Mouse (Mus musculus): Measurements from ENCODE around the gene Ces2c.
A peak's percentile ranks its signal among the peaks of the same experiment; 100 is the strongest.
"Not testable (repeated sequence)": the region's sequence is repeated elsewhere in the genome, so short reads cannot be mapped to it uniquely, and the experiment has no call there.

The Ces2c gene

DNA sequence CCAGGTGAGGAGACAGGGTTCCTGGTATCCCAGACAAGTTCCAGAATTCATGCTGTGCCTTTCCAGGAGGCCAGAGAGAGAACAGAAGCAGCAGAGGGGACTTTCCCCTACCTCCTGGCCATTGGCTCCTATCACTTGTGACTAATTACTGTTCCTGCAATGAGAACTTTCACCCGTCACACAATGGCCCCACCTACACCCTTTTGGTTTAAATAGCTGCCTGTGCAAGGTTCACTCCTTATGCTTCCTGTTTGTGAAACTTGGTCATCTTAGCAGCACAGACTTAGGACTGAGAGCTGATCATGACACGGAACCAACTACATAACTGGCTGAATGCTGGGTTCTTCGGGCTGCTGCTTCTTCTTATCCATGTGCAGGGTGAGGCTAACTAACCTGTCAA lies at the start of gene Ces2c:
Ces2c (plus strand) TSS at position 238 of the 400 bp plus-strand sequence.
- DNase-seq, result peak; percentile 9

DNA sequence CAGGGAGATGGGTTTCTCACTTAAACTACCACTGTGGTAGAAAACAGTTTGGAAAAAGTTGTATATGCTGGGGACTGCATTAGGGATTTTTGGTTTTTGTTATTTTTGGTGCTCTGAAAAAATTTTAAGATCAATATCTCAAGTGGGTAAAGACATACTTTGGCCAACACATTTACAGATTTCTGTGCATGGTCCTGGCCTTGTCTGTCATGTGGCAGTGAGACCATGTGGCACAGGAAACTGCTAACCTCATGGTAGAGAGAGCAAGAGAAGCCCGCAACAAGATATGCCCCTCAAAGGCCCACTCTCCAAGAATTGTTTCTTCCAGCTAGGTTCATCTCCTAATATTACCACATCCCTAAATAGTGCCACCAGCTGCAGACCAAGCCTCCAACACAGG lies 47.5 kb upstream of the Ces2c start:
- no peak for DNase-seq

DNA sequence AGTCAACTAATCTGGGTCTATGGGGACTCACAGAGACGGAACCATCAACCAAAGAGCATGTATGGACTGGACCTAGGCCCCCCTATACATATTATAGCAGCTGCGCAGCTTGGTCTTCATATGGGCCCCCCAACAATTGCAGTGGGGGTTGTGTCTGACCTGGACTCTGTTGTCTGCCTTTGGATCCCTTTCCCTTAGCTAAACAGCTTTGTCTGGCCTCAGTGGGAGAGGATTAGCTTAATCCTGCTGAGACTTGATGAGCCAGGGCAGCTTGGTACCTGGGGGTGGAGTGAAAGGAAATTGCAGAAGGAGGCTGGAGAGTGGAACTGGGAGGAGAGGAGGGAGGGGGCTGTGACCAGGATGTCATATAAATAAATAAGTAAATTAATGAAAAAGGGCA lies 40.7 kb upstream of the Ces2c start:
- no peak for DNase-seq

DNA sequence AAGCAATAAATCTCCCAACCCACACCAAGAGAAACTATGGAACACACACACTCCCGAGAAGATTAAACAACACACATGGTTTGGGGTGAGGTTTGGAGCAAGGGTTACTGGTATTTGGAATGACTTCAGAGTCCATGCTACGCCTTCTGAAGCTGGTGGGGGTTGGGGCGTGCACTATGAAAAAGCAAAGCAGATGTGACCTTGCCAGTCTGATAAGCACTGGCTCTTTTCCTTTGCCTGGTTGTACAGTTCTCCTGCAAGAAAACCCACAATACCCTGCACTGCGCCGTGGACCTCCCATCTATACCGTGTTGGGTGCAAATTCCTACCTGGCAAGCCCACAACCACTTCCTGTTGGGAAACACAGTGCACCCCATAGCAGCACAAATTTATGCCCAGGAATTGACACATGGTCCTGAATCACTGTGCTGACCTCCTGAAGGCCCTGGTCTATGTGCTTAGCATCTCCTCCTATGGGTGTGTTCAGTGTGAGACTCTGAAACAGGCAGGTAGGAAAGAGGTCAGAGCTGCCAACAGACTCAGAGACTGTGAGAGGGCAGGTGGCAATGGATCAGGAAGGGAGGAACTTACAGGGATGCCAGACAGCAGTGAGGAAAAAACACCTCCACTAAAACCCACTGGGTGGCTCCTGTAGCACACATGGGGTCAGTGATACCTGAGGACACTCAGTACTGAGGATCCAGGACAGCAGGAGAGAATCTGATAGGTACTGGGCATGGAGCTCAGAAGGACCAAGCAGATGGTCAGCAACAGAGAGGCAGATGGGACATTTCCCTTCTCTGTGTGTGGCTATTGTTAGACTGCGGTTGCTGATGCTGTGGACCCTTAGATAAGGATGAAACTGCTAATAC lies 38.1 kb upstream of the Ces2c start:
- no peak for DNase-seq

DNA sequence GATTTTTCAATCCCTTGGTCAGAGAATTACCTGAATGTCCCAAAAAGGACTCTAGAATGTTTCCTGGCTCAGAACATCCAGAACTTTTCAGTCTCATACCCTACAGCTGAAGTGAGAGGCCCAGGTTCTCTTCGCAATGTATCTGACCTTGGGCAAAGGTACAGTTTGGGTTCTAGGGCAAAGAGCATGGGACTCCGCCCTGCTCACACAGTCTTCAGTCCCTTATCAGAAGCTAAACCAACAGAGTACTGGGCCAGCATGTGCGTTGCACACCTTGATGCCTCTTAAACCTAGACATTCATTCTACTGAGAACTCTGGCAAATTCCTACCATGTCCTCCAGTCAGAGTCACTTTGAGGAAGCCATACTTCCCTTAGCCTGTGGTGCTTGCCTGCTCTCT lies 37.4 kb upstream of the Ces2c start:
- DNase-seq, result no peak

DNA sequence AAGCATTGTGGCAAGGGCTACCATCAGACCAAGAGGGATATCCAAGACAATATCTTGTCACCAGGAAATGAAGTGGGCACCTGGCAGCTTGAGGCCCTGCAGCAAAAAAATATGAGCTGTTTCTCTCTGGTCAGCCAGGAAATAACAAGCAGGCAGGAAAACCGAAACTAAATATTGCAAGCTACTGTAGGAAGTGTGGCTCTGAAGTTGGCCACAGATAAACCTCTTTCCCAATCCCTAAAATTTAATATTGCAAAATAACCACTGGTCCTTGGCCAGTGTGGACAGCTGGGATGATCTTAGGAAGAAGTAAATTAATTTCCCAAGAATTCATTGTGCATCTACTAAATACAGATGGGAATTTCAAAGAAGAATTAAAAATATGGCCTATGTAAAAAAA lies 20.0 kb upstream of the Ces2c start:
- peak; percentile 11 for DNase-seq

DNA sequence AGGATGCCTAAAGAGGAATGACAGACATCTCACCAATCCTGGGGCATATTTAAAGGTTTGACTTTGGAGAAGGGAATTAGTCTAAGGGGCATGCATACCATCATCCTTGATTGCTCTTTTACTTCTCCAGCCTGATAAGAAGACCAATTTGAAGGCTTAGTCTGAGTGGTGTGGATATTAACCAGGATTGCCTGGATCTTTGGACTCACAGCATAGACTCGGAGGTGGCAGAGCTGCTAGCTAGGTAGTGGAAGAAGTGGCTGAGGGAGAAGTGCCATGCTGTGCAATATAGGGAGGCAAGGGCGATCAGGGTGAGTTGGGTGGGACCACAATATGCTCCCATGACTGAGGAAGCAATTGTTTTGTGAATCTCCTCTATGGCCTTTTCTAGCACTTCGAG lies 18.6 kb upstream of the Ces2c start:
- no peak for DNase-seq

DNA sequence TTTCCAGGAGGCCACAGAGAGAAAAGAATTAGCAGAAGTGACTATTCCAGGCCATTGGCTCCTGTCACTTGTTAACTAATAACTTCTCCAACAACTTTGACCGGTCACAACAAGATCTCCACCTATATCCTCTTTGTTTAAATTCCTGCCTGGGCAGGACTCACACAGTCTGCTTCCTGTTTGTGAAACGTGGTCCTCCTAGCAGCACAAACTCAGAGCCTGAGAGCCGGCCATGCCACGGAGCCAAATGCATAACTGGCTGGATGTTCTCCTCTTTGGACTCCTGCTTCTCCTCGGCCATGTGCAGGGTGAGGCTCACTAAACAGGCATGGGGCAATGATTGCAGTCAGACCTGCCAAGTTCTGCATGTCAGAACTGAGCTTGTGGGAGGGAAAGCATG lies 15.4 kb upstream of the Ces2c start, which contains the start of gene Ces2b:
Ces2b (plus strand) TSS at position 133 of the 400 bp plus-strand sequence.
- DNase-seq, result peak; percentile 38

DNA sequence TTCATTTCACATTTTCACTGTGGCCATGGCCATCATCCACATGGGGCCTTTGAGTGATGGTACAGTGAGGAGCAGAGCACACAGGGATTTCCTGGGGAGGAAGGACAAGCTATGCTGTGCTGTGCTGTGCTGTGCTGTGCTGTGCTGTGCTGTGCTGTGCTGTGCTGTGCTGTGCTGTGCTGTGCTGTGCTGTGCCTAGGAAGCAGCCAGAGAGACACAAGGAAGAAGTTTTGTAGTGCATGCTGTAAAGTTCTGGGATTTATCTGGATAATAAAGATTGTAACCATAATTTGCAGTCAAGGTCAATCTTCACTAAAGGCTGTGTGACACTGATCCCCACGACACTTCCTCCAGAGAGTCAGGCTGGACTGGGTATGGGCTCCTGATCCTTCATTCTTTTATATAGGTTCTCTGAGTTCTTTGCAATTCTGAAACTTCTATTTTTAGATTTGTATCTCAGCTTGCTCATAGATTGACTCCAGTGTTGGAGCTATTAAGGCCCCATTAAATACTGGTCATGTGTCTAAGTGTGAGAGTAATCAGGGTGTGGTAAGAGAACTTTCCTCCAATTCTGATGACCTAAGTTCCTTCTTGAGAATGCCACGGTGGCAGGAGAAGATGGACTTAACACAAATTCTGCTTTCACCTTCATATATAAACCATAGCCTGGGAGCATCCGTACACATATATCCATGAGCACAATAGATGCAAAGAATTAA lies 5.3 kb upstream of the Ces2c start:
- no peak for DNase-seq

DNA sequence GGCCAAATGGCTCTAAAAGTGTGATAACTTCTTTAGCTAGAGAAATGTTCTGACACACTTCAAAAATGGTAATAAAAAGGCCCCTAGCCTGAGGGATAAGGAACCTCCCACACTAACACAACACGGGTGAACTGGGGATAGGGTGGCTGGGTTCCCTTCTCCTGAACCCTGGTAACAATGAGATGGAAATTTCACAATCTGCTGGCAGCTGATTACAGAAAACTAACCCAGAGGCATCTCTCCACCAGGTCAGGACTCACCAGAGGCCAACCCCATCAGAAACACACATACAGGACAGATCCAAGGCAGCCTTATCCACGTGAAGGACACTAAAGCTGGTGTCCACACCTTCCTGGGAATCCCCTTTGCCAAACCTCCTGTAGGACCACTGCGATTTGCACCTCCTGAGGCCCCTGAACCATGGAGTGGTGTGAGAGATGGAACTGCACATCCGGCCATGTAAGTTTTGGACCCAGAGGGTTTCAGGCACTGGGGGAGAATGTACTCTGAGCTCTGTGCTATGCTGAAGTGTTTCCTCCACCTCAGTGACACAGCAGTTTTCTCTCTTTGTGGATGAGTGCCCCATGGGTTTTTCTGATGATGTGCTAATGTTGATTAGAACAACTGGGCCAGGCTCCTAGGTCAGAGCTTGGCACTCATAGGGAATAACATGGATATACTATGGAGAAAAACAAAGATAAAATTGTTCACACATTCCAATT lies 1.0 kb downstream of the Ces2c start:
- no peak for DNase-seq

DNA sequence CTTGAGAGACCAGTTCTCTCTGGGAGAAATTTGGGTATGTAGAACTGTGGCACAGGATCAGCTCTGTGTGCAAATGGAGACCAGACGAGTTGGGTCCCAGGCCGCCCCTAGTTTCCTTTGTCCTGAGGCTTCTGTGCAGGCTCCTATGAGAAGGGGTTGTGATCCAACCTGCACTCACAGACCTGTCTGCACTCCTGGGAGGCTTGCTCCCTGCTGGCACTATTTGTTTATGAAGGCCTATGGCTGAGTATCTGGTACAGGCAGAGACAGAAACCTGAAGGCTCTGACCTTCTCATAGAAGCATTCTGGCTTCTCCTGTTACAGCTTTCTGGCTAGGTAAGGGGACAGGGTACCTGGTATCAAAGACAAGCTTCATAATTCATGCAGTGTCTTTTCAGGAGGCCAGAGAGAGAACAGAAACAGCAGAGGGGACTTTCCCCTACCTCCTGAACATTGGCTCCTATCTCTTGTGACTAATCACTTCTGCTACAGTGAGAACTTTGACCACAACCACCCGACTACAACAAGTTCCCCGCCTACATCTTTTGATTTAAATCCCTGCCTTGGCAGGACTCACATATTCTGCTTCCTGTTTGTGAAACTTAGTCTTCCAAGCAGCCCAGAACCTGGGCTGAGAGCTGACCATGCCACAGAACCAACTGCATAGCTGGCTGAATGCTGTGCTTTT lies 20.1 kb downstream of the Ces2c start:
- not testable (repeated sequence) for DNase-seq

DNA sequence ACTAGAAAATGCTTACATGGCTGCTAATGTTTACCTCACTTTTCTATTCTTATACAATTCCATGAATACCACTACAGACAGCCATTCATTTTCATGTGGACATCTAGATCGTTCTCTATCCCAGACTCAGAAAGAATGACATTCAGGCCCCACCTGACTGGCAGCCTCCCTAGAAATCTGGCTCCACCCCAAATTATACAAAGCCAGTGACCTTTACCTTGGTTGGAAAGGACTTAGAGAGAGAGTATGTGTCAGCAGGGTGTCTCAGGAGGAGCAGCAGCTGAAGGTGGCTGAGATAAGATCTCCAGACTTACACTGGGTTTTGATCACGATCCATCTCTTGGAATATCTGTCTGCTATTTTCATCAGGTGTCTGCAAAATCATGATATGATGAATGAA lies 22.0 kb downstream of the Ces2c start:
- not testable (repeated sequence) for DNase-seq

DNA sequence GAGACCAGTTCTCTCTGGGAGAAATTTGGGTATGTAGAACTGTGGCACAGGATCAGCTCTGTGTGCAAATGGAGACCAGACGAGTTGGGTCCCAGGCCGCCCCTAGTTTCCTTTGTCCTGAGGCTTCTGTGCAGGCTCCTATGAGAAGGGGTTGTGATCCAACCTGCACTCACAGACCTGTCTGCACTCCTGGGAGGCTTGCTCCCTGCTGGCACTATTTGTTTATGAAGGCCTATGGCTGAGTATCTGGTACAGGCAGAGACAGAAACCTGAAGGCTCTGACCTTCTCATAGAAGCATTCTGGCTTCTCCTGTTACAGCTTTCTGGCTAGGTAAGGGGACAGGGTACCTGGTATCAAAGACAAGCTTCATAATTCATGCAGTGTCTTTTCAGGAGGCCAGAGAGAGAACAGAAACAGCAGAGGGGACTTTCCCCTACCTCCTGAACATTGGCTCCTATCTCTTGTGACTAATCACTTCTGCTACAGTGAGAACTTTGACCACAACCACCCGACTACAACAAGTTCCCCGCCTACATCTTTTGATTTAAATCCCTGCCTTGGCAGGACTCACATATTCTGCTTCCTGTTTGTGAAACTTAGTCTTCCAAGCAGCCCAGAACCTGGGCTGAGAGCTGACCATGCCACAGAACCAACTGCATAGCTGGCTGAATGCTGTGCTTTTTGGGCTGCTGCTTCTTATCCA lies 39.5 kb downstream of the Ces2c start:
- DNase-seq, result not testable (repeated sequence)

DNA sequence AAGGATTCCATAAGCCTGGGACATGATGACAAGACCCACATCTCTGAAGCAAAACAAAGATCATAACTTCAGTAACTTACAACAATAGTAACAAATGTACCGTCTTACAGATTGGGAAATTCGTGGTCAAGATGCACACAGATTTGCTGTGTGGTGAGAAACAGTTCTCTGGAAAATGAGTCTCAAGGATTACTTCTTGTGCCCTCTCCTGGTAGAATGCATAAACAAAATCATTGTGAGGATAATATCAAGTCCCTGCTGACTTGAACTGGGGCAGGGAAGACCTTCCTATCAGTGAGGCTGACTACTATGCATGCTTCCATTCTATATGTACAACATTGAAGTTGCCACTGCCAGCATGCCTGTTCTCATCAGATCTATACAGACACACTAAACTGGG lies 54.9 kb downstream of the Ces2c start:
- no peak for DNase-seq

Data from kidney, postnatal 14 days (tissue).